Mouse (Mus musculus): Measurements from ENCODE around the gene Emp1. TPM values are rescaled to one million over a fixed set of nuclear protein-coding genes. Genes with fewer than 3 reads are reported as not detected.

Gene Emp1
- polyA plus RNA-seq, 1 experiment from 2014 or later: 88.1 TPM

DNA sequence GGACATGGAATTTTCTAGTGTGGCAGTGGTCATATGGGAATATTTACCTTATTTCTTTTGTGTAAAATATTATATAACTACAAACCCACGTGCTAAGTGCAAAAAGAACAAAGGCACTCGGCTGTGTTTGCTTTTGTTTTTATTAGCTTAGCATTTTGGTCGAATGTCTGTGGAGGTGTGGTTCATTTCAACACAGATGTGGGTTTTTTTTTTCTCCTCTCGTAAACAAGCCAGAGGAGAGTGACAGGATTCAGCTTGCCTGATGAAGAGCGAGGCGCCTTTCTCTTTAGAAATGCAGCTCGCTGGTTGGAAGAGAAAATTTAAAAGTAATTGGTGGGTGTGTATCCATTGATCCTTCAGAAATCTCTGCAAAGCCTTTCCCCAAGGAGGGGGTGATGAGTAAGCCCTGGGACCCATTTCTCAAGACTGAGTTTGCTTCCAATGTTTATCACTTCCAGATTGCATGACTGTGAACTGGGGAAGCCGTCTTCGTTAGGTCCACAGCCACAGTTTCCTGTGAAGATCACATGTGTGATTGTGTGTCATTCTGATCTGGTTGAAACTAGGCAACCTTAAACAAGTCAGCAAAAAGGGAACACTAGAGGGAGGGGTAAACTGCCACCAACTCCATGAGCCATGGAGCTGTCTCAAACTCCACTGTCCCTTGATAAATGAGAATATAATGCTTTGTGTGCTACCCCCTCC lies 1.8 kb downstream of the Emp1 start:
- H3K4me2 ChIP-seq (replicated peaks; ENCODE audit: low read depth): peak overlapping the region; percentile 52
- no peaks in the 10 kb centered on the region for H3K27me3 ChIP-seq (ENCODE audit: control insufficient read depth, insufficient read depth, low read length)
- no peaks in the 10 kb centered on the region for H3K9me3 ChIP-seq (ENCODE audit: control insufficient read depth, low read length)
- WGBS: 7% methylated on average over 9 of the region's 9 CpGs
- H3K4me3 ChIP-seq (ENCODE audit: low read depth, low read length): peak overlapping the region; percentile 50
- peak overlapping the region; percentile 65 for H3K9ac ChIP-seq (ENCODE audit: low read length)
- TF ChIP-seq EP300 (optimal IDR thresholded peaks at IDR 0.05) (peak; percentile 37), CTCF (IDR thresholded peaks at IDR 0.05; ENCODE audit: low read depth) (no peak)
- DNase-seq (ENCODE audit: low spot score) (no peak), ATAC-seq (ENCODE audit: low FRiP score, low TSS enrichment) (peak; percentile 17; the same call in 1 of the 2 replicates)
- peaks cover 16% of the 10 kb centered on the region for H3K4me1 ChIP-seq (replicated peaks; ENCODE audit: control insufficient read depth, insufficient read depth)
- H3K36me3 ChIP-seq (ENCODE audit: control insufficient read depth, insufficient read depth, low read length): no peaks in the 10 kb centered on the region; the same call in 1 of the 2 replicates
- H3K27ac ChIP-seq (replicated peaks): peak overlapping the region; percentile 94

DNA sequence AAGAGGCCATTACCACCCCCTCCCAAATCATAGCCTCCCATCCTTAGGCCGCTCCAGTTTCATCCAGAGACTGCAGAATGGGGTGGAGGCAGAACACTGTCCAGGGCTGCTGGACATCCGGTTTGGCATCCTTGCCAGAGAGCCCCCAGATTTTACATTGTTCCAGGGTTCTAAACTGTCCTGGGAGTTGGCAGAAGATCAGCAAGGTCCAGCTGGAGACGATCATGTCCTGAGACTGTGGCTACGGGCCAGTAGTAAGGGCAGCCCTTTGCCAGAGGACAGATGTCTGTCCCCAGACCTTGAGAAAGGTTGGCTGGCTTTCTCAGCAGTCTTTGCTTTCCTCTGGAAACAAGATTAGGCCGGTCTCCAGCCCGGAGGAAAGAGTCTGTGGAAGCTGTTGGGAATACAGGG lies 2.6 kb downstream of the Emp1 start:
- DNase-seq (ENCODE audit: low spot score): no peak
- 28% methylated on average over 6 of the region's 6 CpGs for WGBS

GRCm38 (mm10) chr6:135365614-135366013 lies 3.3 kb downstream of the Emp1 start:
- Histone ChIP-seq H3K4me2 (replicated peaks; ENCODE audit: low read depth) (peak overlapping the region; percentile 52), H3K9ac (ENCODE audit: low read length) (no peak overlapping the region), H3K4me1 (replicated peaks; ENCODE audit: control insufficient read depth, insufficient read depth) (peaks cover 16% of the 10 kb centered on the region), H3K36me3 (ENCODE audit: control insufficient read depth, insufficient read depth, low read length) (no peaks in the 10 kb centered on the region; the same call in 1 of the 2 replicates), H3K4me3 (ENCODE audit: low read depth, low read length) (peak overlapping the region; percentile 50; the same call in 1 of the 2 replicates), H3K27me3 (ENCODE audit: control insufficient read depth, insufficient read depth, low read length) (no peaks in the 10 kb centered on the region), H3K27ac (replicated peaks) (peak overlapping the region; percentile 94; the same call in 1 of the 2 replicates), H3K9me3 (ENCODE audit: control insufficient read depth, low read length) (no peaks in the 10 kb centered on the region)
- DNase-seq (ENCODE audit: low spot score) (no peak), ATAC-seq (ENCODE audit: low FRiP score, low TSS enrichment) (no peak)
- TF ChIP-seq CTCF (IDR thresholded peaks at IDR 0.05; ENCODE audit: low read depth): no peak
- no peak for TF ChIP-seq EP300 (optimal IDR thresholded peaks at IDR 0.05)
- WGBS: 22% methylated on average over 4 of the region's 4 CpGs

More for the DNA sequence above, 2.6 kb downstream of the Emp1 start:
- Histone ChIP-seq H3K4me2 (replicated peaks; ENCODE audit: low read depth) (peak overlapping the region; percentile 52), H3K9me3 (ENCODE audit: control insufficient read depth, low read length) (no peaks in the 10 kb centered on the region), H3K9ac (ENCODE audit: low read length) (peak overlapping the region; percentile 56), H3K4me1 (replicated peaks; ENCODE audit: control insufficient read depth, insufficient read depth) (peaks cover 16% of the 10 kb centered on the region), H3K4me3 (ENCODE audit: low read depth, low read length) (peak overlapping the region; percentile 50), H3K27ac (replicated peaks) (peak overlapping the region; percentile 94), H3K27me3 (ENCODE audit: control insufficient read depth, insufficient read depth, low read length) (no peaks in the 10 kb centered on the region), H3K36me3 (ENCODE audit: control insufficient read depth, insufficient read depth, low read length) (no peaks in the 10 kb centered on the region; the same call in 1 of the 2 replicates)
- no peak for TF ChIP-seq EP300 (optimal IDR thresholded peaks at IDR 0.05)
- no peak for TF ChIP-seq CTCF (IDR thresholded peaks at IDR 0.05; ENCODE audit: low read depth)
- peak; percentile 45; the same call in 1 of the 2 replicates for ATAC-seq (ENCODE audit: low FRiP score, low TSS enrichment)

DNA sequence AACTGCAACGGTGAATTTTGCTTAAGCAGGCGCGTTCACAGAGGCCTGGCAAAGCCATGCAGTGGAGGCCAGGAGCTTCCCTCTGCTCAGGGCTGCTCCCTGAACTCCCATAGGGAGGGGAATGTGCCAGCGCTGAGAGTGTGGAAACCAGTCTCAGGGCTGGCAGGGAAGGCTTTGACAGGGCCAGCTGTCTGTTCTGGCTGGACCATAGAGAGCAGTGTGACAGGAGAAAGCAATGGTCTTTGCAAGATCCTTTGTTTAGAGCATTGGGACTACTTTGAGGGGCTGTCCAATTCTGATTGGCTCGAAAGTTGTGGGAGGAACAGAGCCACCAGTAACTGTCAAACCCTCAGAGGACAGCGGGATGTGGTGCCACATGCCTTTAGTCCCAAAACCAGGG lies 5.9 kb downstream of the Emp1 start:
- Histone ChIP-seq H3K27ac (replicated peaks) (peak overlapping the region; percentile 76), H3K4me3 (ENCODE audit: low read depth, low read length) (no peak overlapping the region), H3K4me2 (replicated peaks; ENCODE audit: low read depth) (no peak overlapping the region; the same call in 1 of the 2 replicates), H3K9ac (ENCODE audit: low read length) (no peak overlapping the region), H3K4me1 (replicated peaks; ENCODE audit: control insufficient read depth, insufficient read depth) (peaks cover 9% of the 10 kb centered on the region), H3K36me3 (ENCODE audit: control insufficient read depth, insufficient read depth, low read length) (no peaks in the 10 kb centered on the region; the same call in 1 of the 2 replicates), H3K9me3 (ENCODE audit: control insufficient read depth, low read length) (no peaks in the 10 kb centered on the region), H3K27me3 (ENCODE audit: control insufficient read depth, insufficient read depth, low read length) (no peaks in the 10 kb centered on the region)
- ATAC-seq (ENCODE audit: low FRiP score, low TSS enrichment) (no peak), DNase-seq (ENCODE audit: low spot score) (no peak)
- no peak for TF ChIP-seq CTCF (IDR thresholded peaks at IDR 0.05; ENCODE audit: low read depth)
- no peak for TF ChIP-seq EP300 (optimal IDR thresholded peaks at IDR 0.05)
- WGBS: 43% methylated on average over 6 of the region's 6 CpGs

DNA sequence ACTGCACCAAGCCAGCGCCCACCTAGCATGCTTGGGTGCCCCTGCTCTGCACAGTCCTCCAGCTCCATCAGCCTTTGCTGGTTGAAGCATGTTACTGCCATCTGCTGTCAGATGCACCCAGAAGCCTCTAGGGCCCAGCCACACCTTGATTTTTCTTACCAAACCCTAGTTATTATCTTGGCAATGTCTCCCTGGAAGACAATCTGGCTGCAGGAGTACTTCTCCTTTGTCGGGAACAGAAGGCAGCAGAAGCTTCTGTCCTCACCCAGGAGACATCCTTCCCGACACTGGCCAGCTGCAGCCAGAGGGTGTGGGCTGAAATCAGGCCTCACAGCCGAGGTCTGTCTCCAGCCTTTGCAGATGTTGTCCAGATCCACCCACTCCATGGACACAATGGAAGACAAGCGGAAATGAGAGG lies 7.2 kb downstream of the Emp1 start:
- H3K27me3 ChIP-seq (ENCODE audit: control insufficient read depth, insufficient read depth, low read length): no peaks in the 10 kb centered on the region
- WGBS: 36% methylated on average over 5 of the region's 5 CpGs
- peak; percentile 61 for ATAC-seq (ENCODE audit: low FRiP score, low TSS enrichment)
- H3K36me3 ChIP-seq (ENCODE audit: control insufficient read depth, insufficient read depth, low read length): no peaks in the 10 kb centered on the region; the same call in 1 of the 2 replicates
- H3K9me3 ChIP-seq (ENCODE audit: control insufficient read depth, low read length): no peaks in the 10 kb centered on the region
- H3K27ac ChIP-seq (replicated peaks): peak overlapping the region; percentile 69
- no peak overlapping the region for H3K4me2 ChIP-seq (replicated peaks; ENCODE audit: low read depth)
- TF ChIP-seq CTCF (IDR thresholded peaks at IDR 0.05; ENCODE audit: low read depth) (peak; percentile 67), EP300 (optimal IDR thresholded peaks at IDR 0.05) (no peak)
- 0 out of 2 replicates have a peak overlapping the region, but pooled peaks have one; percentile 31 for H3K9ac ChIP-seq (ENCODE audit: low read length)
- peaks cover 9% of the 10 kb centered on the region for H3K4me1 ChIP-seq (replicated peaks; ENCODE audit: control insufficient read depth, insufficient read depth)
- no peak overlapping the region for H3K4me3 ChIP-seq (ENCODE audit: low read depth, low read length)
- DNase-seq (ENCODE audit: low spot score): no peak

DNA sequence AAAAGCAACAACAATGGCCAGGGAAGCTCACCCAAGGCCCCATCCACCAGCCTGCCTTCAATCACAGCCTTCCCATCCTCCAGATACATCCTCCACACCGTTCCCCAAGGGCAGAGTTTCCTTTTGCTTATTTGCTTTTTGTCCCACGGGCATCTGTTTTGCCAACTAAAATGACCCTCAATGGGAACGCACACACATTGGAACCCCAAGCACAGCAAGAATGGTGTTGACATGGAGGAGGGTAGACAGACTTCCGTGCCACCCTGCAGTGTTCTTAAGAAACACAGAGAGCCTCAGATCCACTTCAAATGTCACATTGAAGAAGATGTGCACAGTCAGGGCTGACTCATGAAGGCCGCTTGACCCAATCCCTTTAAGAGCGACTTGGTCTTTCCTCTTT lies 8.6 kb downstream of the Emp1 start:
- Histone ChIP-seq H3K4me2 (replicated peaks; ENCODE audit: low read depth) (no peak overlapping the region), H3K9me3 (ENCODE audit: control insufficient read depth, low read length) (no peaks in the 10 kb centered on the region), H3K4me1 (replicated peaks; ENCODE audit: control insufficient read depth, insufficient read depth) (peaks cover 9% of the 10 kb centered on the region), H3K36me3 (ENCODE audit: control insufficient read depth, insufficient read depth, low read length) (no peaks in the 10 kb centered on the region; the same call in 1 of the 2 replicates), H3K4me3 (ENCODE audit: low read depth, low read length) (no peak overlapping the region), H3K9ac (ENCODE audit: low read length) (no peak overlapping the region), H3K27me3 (ENCODE audit: control insufficient read depth, insufficient read depth, low read length) (no peaks in the 10 kb centered on the region), H3K27ac (replicated peaks) (no peak overlapping the region)
- no peak for DNase-seq (ENCODE audit: low spot score)
- TF ChIP-seq EP300 (optimal IDR thresholded peaks at IDR 0.05) (no peak), CTCF (IDR thresholded peaks at IDR 0.05; ENCODE audit: low read depth) (no peak)
- WGBS: 83% methylated on average over 6 of the region's 6 CpGs
- no peak for ATAC-seq (ENCODE audit: low FRiP score, low TSS enrichment)

All from stomach, postnatal 0 days (tissue).